Mouse (Mus musculus) kidney, postnatal 14 days (tissue): ENCODE measurements at regions not wholly inside any gene's neighbourhood (a gene's known extent, or its start where the extent isn't known, plus 50 kb on each side); places are given as distances from the start of the nearest gene placed in this dataset.
A peak's percentile ranks its signal among the peaks of the same experiment; 100 is the strongest.

Source experiments
- DNase-seq: peaks from one replicate; pipeline ENCODE4 v3.0.0; 2022; ENCODE audit warnings: mixed read lengths

DNA sequence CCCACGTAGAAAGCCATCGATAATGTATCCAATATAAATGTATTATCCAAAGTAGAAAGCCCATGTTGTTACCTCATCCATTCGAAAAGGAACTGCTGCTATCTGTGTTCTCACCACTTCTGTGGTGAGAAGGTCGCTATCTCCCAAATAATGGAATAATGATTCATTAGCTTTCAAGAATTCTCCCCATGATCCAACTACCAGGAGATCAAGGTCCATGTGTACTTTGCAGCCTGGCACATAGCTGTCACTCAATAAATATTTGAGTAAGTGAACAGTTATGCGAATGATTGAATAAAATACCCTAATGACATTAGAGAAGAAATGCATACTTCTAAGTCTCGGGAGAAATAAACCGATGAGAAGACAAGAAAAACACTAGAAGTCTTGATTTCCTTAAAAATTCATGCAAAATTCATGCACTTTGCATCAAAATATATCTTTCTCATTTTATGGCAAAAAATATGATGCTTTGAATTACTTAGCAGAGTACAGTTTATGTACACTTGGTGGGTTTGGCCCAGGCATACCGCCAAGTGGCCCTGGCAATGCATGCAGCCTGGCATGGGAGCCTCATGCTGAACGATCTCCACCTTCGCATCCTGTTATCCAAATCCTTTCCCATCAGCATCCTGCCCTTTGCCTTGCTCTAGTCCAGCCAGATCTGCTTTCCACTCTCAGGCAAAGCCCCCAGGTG, 208.7 kb downstream of the Rpl10-ps3 start:
- no peak for DNase-seq

GRCm38 (mm10) chr9:50124241-50124640, 220.5 kb downstream of the Rpl10-ps3 start:
- DNase-seq, result no peak

GRCm38 (mm10) chr9:50120820-50121599, 223.8 kb downstream of the Rpl10-ps3 start:
- DNase-seq, result no peak

DNA sequence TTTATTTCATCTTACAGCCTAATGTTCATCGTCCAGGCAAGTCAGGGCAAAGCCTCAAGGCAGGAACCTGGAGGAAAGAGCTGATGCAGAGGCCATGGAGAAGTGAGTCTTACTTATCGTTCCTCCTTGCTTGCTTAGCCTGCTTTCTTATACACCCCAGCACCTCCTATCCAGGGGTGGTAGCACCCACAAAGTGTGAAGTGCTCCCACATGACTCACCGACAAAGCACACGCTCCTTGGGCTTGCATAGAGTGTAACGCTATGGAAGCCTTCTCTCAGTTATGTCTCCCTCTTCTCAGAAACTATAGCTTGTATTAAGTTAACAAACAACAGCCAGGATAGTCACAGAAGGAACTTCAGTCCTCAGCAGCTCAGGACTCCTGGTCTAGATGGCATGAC, 225.4 kb downstream of the Rpl10-ps3 start:
- DNase-seq, result no peak

- DNase-seq, result no peak
Measured at GRCm38 (mm10) chr9:50118578-50118977, 226.2 kb downstream of the Rpl10-ps3 start.

DNA sequence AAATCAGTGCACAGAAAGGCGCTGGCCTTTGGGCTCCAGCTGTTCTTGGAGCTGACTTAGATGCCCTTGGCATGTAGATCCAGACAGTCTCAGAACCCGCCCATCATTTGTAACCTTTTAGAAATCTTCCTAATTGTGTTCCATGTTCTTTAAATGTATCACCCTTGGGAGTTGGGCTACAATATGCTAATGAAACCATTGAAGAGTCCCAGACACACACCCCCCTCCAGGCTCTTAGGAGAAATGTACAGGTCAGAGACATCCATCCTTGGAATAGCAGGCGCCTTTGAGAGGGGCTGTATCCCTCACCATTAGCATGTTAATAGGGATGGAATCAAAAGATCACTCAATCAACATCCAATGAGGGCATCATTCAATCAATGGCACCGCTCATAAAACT, 238.2 kb downstream of the Rpl10-ps3 start:
- DNase-seq, result no peak

DNA sequence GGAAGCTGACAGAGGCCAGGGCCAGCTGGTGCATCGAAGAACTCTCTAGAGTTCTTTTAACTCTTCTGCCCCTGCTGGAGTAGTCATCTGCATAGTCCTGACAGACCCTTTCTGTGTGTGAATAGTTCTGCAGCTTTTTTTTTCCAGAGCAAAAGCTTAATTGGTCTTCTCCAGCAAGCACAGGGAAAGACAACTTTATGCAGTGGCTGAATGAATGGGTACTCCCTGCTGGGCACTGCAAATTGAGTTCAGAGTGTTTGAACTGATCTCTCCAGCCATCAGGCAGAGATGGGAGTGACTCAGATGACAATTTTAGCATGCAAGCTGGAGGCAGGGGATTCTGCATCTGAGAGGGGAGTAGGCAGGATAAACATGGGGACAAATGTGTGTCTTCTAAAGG, 242.0 kb downstream of the Rpl10-ps3 start:
- no peak for DNase-seq

DNA sequence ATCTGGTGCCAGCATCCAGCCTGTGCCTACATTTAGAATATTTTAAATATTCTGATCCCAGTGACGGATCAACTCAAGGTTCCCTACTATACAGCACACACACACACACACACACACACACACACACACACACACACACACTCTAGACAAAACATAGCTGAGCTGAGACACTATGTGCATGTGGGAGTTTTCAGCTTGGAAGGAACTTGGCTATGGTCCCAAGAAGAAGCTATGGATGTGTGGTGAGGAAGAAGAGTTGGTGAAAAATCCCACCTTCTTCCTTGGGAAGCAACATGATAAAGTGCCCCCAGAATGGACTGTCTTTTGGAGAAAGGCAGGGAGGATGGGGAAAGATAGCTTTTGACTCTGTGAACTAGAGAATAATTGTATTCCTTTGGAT, 243.7 kb downstream of the Rpl10-ps3 start:
- no peak for DNase-seq

GRCm38 (mm10) chr9:50090968-50091367, 253.8 kb downstream of the Rpl10-ps3 start:
- no peak for DNase-seq

- no peak for DNase-seq
Measured at GRCm38 (mm10) chr9:50089916-50090315, 254.9 kb downstream of the Rpl10-ps3 start.

DNA sequence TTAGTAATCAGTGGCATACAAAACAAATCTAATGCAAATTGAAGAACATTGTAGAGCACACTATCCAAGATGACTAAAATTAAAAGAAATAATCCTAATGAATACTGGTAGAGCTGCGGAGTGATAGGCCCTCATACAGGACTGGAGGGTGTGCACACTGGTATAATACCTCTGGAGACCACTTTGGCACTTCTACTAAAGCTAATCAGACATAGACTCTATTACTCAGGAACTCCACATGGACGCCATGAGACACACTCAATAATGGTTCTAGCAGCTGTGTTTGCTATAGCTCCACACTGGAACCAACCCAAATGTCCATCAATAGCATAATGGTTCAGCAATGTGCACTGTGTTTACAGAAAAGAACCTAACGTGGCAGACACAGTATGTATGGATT, 264.6 kb downstream of the Rpl10-ps3 start:
- no peak for DNase-seq

DNA sequence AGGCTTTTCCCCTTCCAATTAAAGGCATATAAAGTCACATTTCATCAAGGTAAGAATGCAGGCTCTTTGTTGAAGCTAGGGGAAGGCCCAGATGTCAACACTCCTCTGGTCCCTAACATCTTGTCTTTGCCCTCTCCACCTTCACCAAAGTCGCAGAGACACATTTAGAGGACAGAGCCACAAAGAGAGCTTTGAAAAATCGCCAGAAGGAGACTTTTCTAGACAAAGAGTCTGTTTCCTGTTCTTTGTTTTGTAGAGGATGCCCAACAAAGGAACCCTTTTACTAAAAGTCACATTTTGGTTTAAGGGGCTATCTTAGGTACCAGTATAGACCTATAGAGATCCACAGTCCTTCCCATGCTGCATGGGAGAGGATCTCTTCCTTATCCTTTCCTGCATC, 269.9 kb upstream of the Ncam1 start:
- DNase-seq, result no peak

DNA sequence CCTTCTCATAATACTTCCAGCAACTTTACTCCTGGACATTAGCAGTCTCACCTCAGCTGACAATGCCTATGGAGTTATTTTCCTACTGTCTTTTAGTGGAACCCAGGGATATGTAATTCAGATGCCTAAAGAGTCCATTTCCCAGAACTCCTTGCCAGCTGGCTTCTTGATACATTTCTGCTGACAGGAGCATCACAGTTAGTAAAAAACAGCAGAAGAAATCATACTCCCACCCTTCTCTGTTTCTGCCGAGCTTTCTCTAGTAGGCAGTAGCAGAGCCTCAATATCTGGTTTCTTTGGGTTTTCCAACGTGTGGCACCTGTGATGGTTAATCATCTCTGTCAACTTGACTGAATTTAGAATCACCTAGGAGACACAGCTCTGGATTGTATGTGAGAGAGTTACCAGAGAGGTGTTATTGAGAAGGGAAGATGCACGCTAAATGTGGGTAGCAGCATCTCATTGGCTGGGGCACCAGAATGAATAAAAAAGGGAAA, 269.1 kb upstream of the Ncam1 start:
- DNase-seq, result no peak

GRCm38 (mm10) chr9:50064505-50065229, 265.9 kb upstream of the Ncam1 start:
- no peak for DNase-seq

- peak; percentile 17 for DNase-seq
Measured at GRCm38 (mm10) chr9:50038231-50038630, 239.5 kb upstream of the Ncam1 start.

DNA sequence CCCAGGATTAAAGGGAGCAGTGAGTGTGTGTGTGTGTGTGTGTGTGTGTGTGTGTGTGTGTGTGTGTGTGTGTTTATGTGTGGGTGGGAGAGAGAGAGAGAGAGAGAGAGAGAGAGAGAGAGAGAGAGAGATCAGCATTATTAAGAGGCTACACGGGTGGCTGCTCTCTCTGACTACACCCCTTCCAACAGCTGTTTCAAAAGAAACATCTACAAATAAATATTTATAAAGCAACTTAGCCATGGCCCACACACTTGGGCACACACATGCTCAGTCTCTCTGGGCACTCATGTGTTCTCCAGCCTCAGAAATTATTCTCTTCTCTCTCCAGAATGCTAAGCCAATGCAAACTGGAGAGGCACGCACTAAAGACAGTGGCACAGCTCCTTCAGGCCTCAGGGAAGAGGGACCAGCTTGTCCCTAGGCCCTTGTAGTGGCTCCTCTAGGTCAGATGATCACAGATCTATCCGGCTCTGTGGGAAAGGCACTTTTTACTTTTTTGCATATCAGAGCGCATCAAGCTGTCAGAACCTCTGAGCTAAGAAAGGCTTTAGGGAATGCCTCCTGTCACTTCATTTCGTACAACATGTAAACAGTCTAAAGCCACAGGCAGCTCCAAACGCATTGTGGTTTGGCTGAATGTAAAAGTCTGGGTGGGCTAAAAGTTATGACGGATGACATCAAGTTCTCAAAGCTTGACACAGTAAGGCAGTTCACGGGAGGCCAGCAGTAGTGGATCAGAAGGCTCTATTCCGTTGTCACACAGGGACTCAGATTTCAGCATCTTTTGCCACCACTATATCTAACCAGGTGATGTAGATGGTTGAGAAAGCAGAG, 233.8 kb upstream of the Ncam1 start:
- DNase-seq, result no peak

GRCm38 (mm10) chr9:50031318-50031717, 232.6 kb upstream of the Ncam1 start:
- DNase-seq, result no peak

DNA sequence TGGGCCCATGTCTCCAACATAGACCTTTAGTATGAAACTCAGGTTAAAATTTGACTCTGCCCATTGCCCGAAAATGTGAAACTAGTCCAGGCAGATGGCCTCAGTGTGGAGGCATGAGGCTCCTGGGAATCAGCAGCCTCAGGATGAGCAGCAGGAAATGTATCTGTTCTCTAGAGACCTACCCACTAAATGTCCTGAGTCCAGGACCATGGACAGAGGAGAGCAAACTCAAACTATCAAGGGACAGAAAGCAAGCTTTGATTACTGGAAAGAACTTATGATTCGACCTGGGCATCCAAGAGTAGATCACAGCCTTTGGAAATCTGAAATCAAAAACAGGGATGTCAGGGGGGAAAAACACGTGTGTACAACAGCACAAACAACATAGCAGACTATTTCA, 230.3 kb upstream of the Ncam1 start:
- DNase-seq, result peak; percentile 55

DNA sequence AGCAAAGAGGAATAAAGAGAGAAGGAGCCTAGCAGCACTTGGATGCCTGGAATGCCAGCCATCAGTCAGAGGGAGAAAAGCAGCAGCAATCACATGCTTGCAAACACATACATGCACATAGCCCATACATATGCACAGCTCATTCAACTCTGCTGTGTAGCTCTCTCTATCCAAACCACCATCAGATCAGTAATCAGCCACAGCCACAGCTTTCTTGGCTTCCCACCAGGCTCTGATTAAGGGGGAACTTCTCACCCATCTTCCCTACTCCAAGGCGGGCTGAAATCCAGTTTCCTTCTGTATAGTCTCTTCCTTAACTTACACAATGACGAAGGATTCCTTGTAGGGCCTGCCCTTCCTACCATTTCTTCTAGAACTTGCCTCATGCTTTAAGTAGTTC, 229.8 kb upstream of the Ncam1 start:
- no peak for DNase-seq

DNA sequence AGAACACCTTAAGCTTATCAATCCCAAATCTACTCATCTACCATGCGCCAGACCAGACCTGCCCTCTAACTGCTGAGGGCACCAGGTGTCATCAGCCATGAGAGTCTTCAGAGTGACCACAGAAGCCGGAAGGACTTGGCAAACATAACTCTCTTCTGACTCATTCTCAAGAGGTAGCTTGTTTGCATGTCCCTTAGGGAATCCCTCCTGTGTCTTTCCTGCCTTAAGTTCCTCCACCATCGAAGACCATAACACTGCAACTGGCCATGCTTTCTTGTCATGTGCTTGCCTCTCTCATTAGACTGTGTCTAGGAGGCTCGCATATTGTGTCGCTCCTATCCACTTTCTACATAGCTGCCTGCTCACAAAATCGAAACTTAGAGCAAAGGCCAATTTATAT, 226.1 kb upstream of the Ncam1 start:
- no peak for DNase-seq

- DNase-seq, result no peak
Measured at GRCm38 (mm10) chr9:50013602-50014001, 214.9 kb upstream of the Ncam1 start.

DNA sequence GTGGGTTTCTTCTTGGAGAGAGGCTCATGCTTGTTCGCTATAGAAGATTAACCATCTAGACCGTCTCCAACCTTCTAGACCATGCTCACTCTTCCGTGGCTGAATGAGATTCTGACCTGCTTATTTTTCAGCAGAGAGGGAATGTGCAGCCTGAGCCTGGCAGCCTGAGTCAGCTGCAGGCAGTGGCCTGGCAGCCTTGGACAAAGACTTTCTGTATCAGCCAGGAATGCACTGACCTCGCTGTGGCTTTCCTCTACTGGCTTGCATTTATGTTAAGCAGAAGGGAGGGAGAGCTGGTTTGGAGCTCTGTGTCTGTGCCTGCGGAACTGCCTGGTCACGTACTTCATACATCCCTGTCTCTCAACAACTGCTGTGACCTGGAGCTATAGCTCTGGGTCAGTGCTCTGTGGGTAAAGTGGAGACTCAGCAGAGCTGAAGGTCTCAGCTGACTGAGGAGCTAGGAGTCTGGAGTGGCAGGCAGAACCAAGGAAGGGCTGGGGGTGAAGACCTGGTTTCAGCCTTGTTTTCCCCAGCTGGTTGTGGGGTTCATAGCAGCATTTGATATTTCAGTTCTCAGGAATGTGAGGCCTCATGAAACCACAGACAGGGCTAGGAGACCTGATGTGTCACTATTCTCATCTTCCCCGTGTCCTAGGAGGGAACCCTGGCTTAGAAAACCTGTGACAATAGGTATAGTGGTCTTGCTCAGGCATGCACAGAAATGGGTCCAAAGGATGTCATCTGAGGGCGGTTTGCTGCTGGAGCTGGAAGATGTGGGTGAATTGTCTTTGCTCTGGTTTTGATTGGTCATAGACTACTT, 207.2 kb upstream of the Ncam1 start:
- DNase-seq, result peak; percentile 71
